Mouse (Mus musculus) cortical plate, adult 2 months (tissue): ENCODE measurements around the gene Gm49354. TPM values are rescaled to one million over a fixed set of nuclear protein-coding genes. Genes with fewer than 3 reads are reported as not detected.

Experiments used
- H3K27ac ChIP-seq: fragments of 200-500 bp; 2 replicates; pipeline ENCODE4 v1.5.1; 2012; ENCODE audit warnings: low read length, control low read depth, inconsistent platforms; ENCODE audit not compliant: insufficient read depth
- H3K4me1 ChIP-seq: fragments of 200-500 bp; 2 replicates; pipeline ENCODE4 v1.6.1; 2011; ENCODE audit warnings: low read length; ENCODE audit not compliant: control insufficient read depth, insufficient read depth
- H3K4me3 ChIP-seq: fragments of 200-500 bp; 2 replicates; pipeline ENCODE4 v1.5.1; 2011; ENCODE audit warnings: mild to moderate bottlenecking, low read length, control low read depth; ENCODE audit not compliant: insufficient read depth
- CTCF ChIP-seq: fragments of 200-500 bp; IDR thresholded peaks from 2 replicates; pipeline ENCODE4 v1.5.1; 2011; ENCODE audit warnings: mild to moderate bottlenecking, control low read depth, low read length; ENCODE audit not compliant: insufficient read depth; ENCODE audit errors: extremely low read depth
- POLR2A ChIP-seq: fragments of 200-500 bp; IDR thresholded peaks from 2 replicates; pipeline ENCODE4 v1.6.1; 2011; ENCODE audit warnings: mild to moderate bottlenecking, low read length, control low read depth; ENCODE audit not compliant: insufficient read depth; ENCODE audit errors: extremely low read depth
- polyA plus RNA-seq: library from polyadenylated mRNA; depleted of rRNA; stranded (reverse); fragments of >200 nt; gene quantifications from 2 replicates; pipeline ENCODE4 v1.2.3, GENCODE M21; 2012

Gm49354 gene
- polyA plus RNA-seq, 1 experiment = not detected

DNA sequence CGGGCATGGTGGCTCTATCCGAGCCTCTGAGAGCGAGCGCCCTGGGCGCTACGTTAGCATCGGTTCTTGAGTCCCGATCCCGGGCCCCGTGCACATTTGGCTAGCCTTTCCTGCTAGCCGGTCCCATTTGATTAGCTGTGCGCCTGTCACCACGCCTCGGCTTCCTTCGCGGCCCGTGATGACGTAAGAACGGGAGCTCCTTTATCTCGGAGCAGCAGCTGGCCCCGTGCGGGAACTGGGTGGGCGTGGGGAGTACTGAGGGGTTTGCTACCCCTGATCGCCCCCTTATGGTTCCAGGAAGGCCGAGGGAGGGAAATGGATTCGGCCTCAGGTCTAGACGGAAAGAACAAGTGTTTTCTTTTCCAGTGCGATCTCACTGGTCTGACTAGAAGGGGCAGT, 11.9 kb downstream of the Gm49354 start:
- TF ChIP-seq CTCF = no peak
- H3K27ac ChIP-seq = peak overlapping the region; percentile 98
- H3K4me1 ChIP-seq = peaks cover 7% of the 10 kb centered on the region; the same call in 1 of the 2 replicates
- H3K4me3 ChIP-seq = peak overlapping the region; percentile 76

DNA sequence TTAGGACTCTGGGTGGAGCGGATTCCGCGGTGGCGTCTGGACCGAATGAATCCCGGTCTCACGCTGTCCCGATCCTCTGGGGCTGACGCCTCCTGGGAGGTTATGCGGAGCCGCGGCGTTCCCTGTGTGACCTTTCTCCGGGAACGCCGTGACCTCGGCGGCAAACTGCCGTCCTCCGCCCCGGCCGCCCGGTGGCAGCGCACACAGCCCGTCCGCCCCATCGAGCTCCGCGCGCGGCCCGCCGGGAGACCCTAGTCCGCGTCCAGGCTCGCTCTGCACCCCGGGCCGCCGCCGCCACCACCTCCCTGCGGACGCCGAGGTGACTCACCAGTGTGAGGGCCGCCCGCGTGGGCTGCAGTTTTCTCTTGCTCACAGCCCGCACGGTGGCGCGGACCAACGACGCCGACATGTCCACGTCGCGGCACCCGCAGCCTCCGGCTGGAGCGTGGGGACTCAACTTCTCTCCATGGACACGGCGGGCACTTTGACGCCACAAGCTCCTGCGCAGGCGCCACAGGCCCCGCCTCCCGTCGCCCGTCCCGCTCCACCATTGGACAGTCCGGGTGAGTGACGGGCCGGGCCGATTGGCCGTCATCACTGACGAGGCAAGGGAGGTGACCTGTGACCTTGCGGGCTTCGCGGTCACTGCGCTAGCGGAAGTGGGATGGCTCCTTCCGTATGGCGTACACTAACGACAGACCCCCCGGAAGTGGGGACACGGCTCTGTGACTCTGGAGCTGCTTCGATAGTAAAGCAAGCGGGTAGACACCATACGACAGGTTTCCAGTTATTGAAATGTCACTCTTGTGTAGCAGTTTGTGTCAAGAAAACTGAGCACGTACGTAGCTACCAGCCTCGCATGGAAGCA, 12.5 kb downstream of the Gm49354 start, which contains the start of gene Isca1:
TSS of gene Isca1 (minus strand) at position 515 of the 868 bp plus-strand sequence.
- Histone ChIP-seq H3K4me1 (peaks cover 7% of the 10 kb centered on the region; the same call in 1 of the 2 replicates), H3K4me3 (peak within 1 kb of the TSS; percentile 76), H3K27ac (peak within 1 kb of the TSS; percentile 98)
- TF ChIP-seq CTCF (no peak), POLR2A (peak; percentile 74)

DNA sequence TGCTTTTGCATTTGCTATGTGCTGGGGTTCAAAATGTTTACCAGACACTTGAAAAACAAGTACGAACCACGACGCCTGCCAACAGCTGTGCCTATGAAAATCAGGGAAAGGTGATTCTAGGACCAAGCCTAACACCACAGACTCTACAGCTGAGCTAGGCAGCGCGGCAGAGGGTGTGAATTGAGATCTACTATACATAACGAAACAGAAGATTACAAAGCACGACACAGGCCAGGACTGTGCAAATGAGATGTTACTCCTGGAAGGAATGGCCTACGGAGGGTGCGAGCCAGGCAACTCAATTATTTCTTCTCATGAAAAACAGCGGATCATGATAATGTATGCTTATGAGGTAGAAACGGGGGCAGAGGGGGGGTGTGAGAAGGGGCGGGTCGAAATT, 13.5 kb downstream of the Gm49354 start:
- TF ChIP-seq POLR2A (no peak), CTCF (no peak)
- H3K27ac ChIP-seq = no peak overlapping the region
- H3K4me1 ChIP-seq = peaks cover 7% of the 10 kb centered on the region; the same call in 1 of the 2 replicates
- peak overlapping the region; percentile 76 for H3K4me3 ChIP-seq

DNA sequence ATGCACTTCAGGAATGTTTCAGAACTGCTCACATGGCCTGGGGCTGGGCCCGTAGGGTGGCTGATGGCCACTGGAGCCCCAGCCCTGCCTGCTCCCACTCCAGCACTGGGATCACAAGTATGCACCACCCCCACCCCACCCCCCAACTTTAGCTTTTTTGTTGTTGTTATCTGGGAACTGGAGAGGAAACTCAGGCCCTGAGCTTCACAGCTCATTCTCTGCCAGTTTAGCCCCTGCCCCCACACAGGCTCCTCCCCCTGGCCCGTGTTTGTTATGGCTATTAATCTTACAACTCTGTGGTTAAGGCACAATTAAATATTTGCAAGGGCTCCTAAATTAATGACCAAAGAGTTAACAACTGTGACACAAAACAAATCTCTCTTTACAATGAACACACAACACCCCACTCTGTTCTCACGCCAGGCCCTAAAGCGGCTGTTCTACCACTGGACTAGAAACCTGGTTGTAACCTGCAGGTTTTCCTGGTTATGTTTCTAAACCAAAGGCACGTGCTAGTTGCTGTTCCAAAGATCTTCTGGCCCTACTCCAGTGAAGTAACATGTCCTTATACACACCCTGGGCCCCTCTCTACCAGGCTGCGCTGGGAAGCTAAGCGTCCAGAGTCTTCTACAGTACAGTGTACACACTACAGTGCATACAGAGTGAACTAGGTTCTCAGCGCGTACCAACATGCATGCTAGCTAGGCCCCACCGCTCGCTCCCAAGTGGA, 15.1 kb downstream of the Gm49354 start:
- no peak for TF ChIP-seq POLR2A
- no peak for TF ChIP-seq CTCF
- Histone ChIP-seq H3K4me3 (no peak overlapping the region), H3K27ac (no peak overlapping the region), H3K4me1 (peaks cover 7% of the 10 kb centered on the region; the same call in 1 of the 2 replicates)

DNA sequence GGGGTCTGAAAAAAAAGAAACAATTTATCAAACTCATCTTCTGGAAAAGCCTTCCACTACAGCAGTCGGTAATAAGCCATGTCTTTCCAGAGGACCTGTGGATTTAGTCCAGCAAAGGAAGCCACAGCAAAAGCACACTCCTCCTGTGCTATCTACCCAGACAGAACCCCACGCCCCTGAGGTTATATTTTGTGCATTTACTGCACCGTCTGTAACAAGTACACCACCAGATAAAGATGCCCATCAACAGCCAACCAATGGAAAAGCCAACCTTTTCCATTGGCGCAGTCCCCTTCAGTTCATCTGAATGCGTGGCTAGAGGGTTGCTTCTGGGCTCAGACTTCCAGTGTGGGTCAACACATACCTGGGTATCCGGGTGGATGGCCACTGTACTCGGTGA, 19.3 kb downstream of the Gm49354 start:
- H3K4me1 ChIP-seq = peaks cover 1% of the 10 kb centered on the region; the same call in 1 of the 2 replicates
- TF ChIP-seq CTCF = no peak
- no peak for TF ChIP-seq POLR2A
- H3K27ac ChIP-seq = no peak overlapping the region
- H3K4me3 ChIP-seq = no peak overlapping the region

DNA sequence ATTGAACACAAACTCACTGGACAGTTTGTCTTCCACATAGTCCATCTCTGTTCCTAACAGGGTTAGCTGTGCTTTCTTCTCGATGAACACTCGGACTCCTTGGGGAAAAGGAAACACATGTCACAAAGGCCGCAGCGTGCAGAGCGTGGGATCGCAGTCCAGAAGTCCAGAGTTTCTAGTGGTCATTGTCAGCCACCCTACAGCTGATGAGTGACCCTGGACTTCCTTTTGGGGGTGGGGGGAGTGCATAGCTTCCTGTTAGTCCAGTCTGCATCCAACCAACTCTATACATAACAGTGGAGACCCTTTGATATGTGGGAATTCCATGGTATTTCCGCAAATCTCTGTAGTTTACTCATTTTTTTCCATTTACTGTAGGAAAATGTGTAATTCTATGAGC, 25.1 kb downstream of the Gm49354 start:
- TF ChIP-seq CTCF (no peak), POLR2A (no peak)
- Histone ChIP-seq H3K4me1 (no peaks in the 10 kb centered on the region; the same call in 1 of the 2 replicates), H3K4me3 (no peak overlapping the region), H3K27ac (no peak overlapping the region)

DNA sequence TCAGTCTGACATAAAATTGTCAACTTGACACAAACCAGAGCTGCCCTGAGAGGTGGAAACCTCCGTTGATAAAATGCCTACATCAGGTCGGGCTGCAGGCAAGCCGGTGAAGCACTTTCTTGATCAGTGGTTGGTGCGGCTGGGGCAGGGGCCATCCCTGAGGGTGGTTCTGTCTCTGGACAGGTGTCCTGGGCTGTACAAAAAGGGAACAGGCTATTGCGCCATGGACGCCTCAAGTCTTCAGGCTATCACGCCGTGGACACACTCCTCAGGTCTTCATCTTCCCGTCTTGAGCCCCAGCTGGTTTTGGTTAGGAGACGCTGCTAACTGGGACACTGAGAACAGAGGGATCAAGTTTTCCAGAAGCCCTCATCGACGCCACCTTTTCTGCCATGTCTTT, 31.7 kb downstream of the Gm49354 start:
- no peak for TF ChIP-seq POLR2A
- no peak for TF ChIP-seq CTCF
- Histone ChIP-seq H3K4me1 (peaks cover 4% of the 10 kb centered on the region), H3K4me3 (no peak overlapping the region), H3K27ac (no peak overlapping the region)

DNA sequence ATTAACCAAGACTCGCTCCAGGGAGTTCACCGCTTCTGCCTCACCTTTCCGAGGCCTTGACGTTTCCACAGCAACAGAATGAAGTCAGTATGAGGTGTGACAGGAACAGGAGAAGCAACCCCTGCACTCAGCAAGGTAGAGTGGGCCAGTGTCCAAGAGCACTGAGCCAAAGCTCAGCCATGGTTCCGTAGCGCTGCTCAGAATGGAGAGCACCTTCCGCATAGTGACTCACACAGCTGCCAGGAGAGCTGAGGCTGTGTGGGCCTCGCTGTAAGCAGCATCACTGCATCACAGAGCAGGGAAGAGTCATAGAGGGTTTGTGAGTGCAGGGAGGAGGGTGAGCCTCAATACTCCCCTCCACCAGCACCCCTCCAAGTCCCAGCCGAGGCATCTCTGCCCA, 35.3 kb downstream of the Gm49354 start, which contains the start of gene 1700014D04Rik:
TSS of gene 1700014D04Rik (minus strand) at position 42 of the 400 bp plus-strand sequence.
- TF ChIP-seq CTCF (no peak), POLR2A (no peak)
- Histone ChIP-seq H3K27ac (peak within 1 kb of the TSS; percentile 4; the same call in 1 of the 2 replicates), H3K4me1 (peaks cover 5% of the 10 kb centered on the region), H3K4me3 (no peak within 1 kb of the TSS)

DNA sequence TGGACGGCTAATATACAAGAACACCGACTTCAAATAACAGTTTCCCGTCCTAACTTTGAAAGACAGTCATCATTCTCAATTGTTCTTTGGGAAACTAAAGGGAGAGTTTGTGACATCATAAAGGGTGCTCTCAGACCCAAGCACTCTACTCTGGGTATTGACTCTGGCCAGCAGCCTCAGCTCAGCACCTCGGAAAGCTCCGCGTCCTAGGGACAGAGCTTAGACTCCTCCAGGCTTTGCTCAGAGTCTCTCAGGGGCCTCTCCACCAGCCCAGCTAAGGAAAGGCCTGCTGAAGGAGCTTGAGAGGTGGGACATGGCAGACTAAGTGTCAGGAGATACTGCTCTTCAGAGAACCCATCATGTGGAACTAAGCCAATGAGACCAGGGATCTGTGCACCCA, 35.9 kb downstream of the Gm49354 start:
- Histone ChIP-seq H3K4me3 (no peak overlapping the region), H3K27ac (no peak overlapping the region), H3K4me1 (peaks cover 5% of the 10 kb centered on the region)
- TF ChIP-seq CTCF (no peak), POLR2A (no peak)

DNA sequence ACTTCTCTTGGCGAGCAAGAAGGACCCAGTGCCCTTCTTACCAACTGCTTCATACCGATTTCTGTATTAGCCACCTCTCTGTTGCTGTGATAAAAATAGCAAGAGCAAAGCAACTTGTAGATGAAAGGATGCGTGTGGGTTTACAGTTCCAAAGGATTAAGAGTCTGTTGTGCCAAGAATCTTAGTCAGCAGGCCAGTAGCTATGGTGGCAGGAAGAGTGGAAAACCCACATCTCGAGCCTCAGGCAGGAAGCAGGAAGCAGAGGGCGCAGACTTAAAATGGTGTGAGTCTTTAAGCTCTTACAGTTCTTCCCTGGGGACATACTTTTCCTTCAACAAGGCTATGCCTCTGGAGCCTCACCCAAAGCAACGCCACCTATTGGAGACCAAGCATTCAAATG, 36.6 kb downstream of the Gm49354 start:
- Histone ChIP-seq H3K4me1 (peaks cover 5% of the 10 kb centered on the region), H3K27ac (no peak overlapping the region)

More for the DNA sequence above, 36.6 kb downstream of the Gm49354 start:
- no peak for TF ChIP-seq POLR2A
- TF ChIP-seq CTCF = no peak
- H3K4me3 ChIP-seq = no peak overlapping the region
